In genomic region chr11:30799496-30799895, GRCm38 (mm10) we compare ENCODE assay signal across 8 mouse cellular contexts. TPM values are rescaled to one million over a fixed set of nuclear protein-coding genes. Genes with fewer than 3 reads are reported as not detected.
DNase-seq lines count a peak whose midpoint lies in the region; ATAC-seq lines count a peak whose summit lies in the region.

No protein-coding gene starts in this region.

- ATAC-seq in forebrain, embryonic 13.5 days = peak; percentile 67; the same call in 1 of the 2 replicates
- no peak for ATAC-seq in forebrain, embryonic 12.5 days (ENCODE audit: low FRiP score)
- ATAC-seq in forebrain, embryonic 16.5 days = 0 out of 2 replicates have a peak, but pooled peaks have one; percentile 43

- no peaks in the 10 kb centered on the region for H3K4me1 ChIP-seq in forebrain, embryonic 13.5 days
- no peaks in the 10 kb centered on the region for H3K4me1 ChIP-seq in forebrain, embryonic 12.5 days
- no peaks in the 10 kb centered on the region for H3K4me1 ChIP-seq in forebrain, embryonic 16.5 days (replicated peaks; ENCODE audit: control insufficient read depth, insufficient read depth, low read length)

- no peak overlapping the region for H3K27ac ChIP-seq in forebrain, embryonic 13.5 days
- no peak overlapping the region for H3K27ac ChIP-seq in forebrain, embryonic 12.5 days
- no peak overlapping the region for H3K27ac ChIP-seq in forebrain, embryonic 16.5 days (ENCODE audit: low read length)

- H3K27me3 ChIP-seq in forebrain, embryonic 13.5 days = no peaks in the 10 kb centered on the region
- H3K27me3 ChIP-seq in forebrain, embryonic 12.5 days = no peaks in the 10 kb centered on the region
- no peaks in the 10 kb centered on the region for H3K27me3 ChIP-seq in forebrain, embryonic 16.5 days (replicated peaks; ENCODE audit: control insufficient read depth, insufficient read depth, low read length)

- intact Hi-C loops in left cerebral cortex, postnatal 25 days (cut with DNase I) = loop anchor here (2.0 kb wide), 1 partner anchor 123 kb away; no protein-coding TSS in a partner anchor

- DNase-seq in 3T3-L1 (ENCODE audit: low read depth, low spot score) = peak; percentile 71
- DNase-seq in R1 (ENCODE audit: low read depth, low spot score) = peak; percentile 77
- DNase-seq in large intestine, adult 2 months (ENCODE audit: low read depth, low spot score) = peak; percentile 19
- peak; percentile 57 for DNase-seq in retina, embryonic 14.5 days (ENCODE audit: low spot score)
- no peak for DNase-seq in left cerebral cortex, postnatal 25 days (ENCODE audit: low spot score in 2 of 2)

- H3K36me3 ChIP-seq in forebrain, embryonic 13.5 days (ENCODE audit: poor library complexity, severe bottlenecking) = 0 out of 2 replicates have a peak, but pooled peaks cover 4% of the 10 kb centered on the region
- peaks cover 3% of the 10 kb centered on the region; the same call in 1 of the 2 replicates for H3K36me3 ChIP-seq in forebrain, embryonic 12.5 days (replicated peaks)
- no peaks in the 10 kb centered on the region for H3K36me3 ChIP-seq in forebrain, embryonic 16.5 days (ENCODE audit: control insufficient read depth, insufficient read depth)

- H3K4me3 ChIP-seq in forebrain, embryonic 13.5 days = no peak overlapping the region
- no peak overlapping the region for H3K4me3 ChIP-seq in forebrain, embryonic 12.5 days (replicated peaks)
- H3K4me3 ChIP-seq in forebrain, embryonic 16.5 days (replicated peaks; ENCODE audit: low read length) = no peak overlapping the region

- no peak overlapping the region for H3K9ac ChIP-seq in forebrain, embryonic 13.5 days
- H3K9ac ChIP-seq in forebrain, embryonic 12.5 days = no peak overlapping the region
- no peak overlapping the region for H3K9ac ChIP-seq in forebrain, embryonic 16.5 days (replicated peaks; ENCODE audit: low read depth, low read length)

- no peaks in the 10 kb centered on the region for H3K9me3 ChIP-seq in forebrain, embryonic 13.5 days (replicated peaks)
- H3K9me3 ChIP-seq in forebrain, embryonic 12.5 days = no peaks in the 10 kb centered on the region
- no peaks in the 10 kb centered on the region for H3K9me3 ChIP-seq in forebrain, embryonic 16.5 days (ENCODE audit: control insufficient read depth, low read length)

- WGBS in forebrain, embryonic 13.5 days = 61% methylated on average over 1 of the region's 1 CpGs
- WGBS in forebrain, embryonic 12.5 days = 61% methylated on average over 1 of the region's 1 CpGs
- WGBS in forebrain, embryonic 16.5 days = 60% methylated on average over 1 of the region's 1 CpGs
- WGBS in large intestine, adult 2 months = 69% methylated on average over 1 of the region's 1 CpGs

- no peak overlapping the region for H3K4me2 ChIP-seq in forebrain, embryonic 13.5 days
- no peak overlapping the region for H3K4me2 ChIP-seq in forebrain, embryonic 12.5 days
- H3K4me2 ChIP-seq in forebrain, embryonic 16.5 days (ENCODE audit: low read length) = no peak overlapping the region

RNA-seq across cellular contexts. Expression of gene Psme4, which starts 28.0 kb away (rescaled TPM):
- polyA plus RNA-seq in forebrain, embryonic 13.5 days (2015; fragmentation: Nextera tagmentation; extraction: Ambion mirVana) = 23.7 and 27.2 TPM in 2 replicates
- polyA plus RNA-seq in forebrain, embryonic 12.5 days (2016; fragmentation: Nextera tagmentation; extraction: Ambion mirVana) = 32.1 and 38.2 TPM in 2 replicates
- polyA plus RNA-seq in forebrain, embryonic 16.5 days (2015; fragmentation: Nextera tagmentation; extraction: Ambion mirVana) = 17.2 and 17.6 TPM in 2 replicates
- 11.2 and 12.6 TPM in 2 replicates for polyA plus RNA-seq in large intestine, adult 2 months (2012; rRNA removed)
- total RNA-seq in left cerebral cortex, postnatal 25 days (2021) = 10 to 100 TPM; 41.7 to 51.1 TPM

Comparison
In these comparisons a context has a peak if more than half of its experiments do, and no peak if none do; other contexts are left out.
1. DNase-seq: peak in 3T3-L1 (single experiment), R1 (single experiment), large intestine, adult 2 months (single experiment) and retina, embryonic 14.5 days (single experiment); none in left cerebral cortex, postnatal 25 days (0 of 2).